Mouse (Mus musculus) retina, postnatal 7 days (tissue): ENCODE results near the gene Vsx1.
A peak's percentile ranks its signal among the peaks of the same experiment; 100 is the strongest.

Experiments
- DNase-seq: peaks from one replicate; pipeline ENCODE4 v3.0.0-alpha.2; 2012; ENCODE audit warnings: low read depth, low spot score

Vsx1 gene

GRCm38 (mm10) chr2:150689223-150689800 lies at the start of gene Vsx1:
Gene Vsx1 (minus strand): TSS chr2:150689360.
- no peak for DNase-seq

- no peak for DNase-seq
These were observed 48.7 kb upstream of the Vsx1 start for GRCm38 (mm10) chr2:150737881-150738280.

DNA sequence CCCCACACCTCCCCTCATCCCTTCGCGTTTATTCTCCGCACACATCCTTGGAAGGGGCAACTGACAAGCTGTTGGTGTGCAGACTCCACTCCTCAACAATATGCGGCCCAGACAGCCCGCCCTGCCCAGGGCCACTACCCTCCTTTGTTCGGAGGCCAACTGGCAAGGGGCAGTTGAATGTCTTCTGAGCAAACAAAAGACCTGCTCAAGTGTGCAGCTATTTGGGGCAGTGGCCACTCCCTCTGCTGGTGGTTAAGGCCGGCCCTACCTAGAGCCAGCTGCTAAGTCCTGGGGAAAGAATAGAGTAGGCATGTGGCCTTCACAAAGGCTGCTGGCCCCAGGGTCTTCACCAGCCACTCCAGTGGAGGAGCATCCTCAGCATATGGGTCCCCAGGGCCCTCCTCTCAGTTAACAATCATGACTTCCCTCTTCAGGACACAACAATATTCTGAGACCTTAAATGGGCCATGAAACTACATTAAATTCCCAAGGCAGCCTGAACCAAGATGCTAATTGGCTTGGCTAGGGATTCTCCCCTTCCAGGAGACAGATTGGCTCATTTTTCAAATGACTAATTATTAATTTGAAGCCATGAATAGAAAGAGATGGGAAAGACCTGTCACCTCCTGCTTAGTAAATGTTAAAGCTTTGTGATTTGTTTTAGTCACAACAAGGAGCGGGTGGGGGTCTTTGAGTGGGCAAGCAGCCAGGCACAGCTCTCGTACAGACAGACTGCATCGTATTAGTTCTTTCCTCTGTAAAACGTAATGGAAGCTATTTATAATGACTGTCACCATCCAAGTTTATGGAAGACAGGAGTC lies 46.8 kb upstream of the Vsx1 start:
- no peak for DNase-seq

DNA sequence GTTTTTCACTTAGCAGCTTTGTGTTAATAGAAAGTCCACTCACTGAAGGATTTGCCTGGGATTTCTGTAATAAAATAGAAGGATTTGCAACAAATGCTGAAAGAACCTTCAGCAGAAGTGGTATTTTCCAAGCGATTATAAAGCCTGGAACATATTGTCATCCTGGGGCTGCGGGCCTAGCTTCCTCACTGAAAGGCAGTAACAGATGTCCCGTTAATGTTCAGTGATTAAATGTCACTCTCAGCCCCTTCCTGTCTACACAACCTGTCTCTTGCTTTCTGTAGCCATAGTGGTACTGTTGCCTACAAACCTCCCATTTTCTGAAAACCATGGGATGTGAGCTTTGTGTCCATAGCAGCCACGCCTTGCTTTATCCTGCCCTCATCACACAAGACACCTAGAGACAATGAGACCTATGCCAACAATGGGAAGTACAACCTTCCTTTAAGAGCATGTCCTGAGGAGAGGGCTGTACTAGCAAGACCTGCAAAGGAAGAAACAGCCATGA lies 23.1 kb upstream of the Vsx1 start:
- DNase-seq: no peak

DNA sequence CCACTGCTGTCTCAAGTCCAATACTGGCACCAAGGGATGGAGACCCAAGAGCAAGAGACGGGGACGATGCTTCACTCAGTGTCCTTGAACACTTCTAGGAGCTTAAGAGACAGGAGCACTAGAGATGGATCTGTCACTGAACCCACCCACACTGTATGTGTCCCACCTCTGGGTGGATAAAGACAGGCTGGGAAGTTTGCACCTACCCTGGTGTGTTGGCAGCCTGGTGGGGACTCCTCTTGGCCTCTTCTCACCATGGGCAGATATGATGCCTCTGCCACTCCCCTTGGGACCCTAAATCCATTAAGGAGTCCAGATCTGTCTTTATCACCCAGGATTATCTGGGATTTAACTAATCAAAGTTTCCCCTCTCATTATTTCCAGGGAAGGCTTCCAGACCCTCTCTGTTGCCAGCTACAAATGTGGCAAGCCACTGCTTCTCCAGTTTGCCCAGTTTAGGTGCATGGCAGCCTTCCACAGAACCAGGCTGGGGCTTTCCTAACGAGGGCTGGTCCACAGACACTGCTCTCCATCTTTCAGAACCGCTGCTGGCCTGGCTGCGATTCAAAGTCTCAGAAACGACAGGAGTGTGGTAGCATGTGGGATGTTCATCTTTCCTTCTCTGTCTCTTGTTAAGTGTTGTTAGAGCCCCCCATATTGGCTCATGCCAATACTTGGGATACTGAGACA lies 2.5 kb upstream of the Vsx1 start:
- DNase-seq: no peak

- no peak for DNase-seq
These were observed 1.1 kb upstream of the Vsx1 start for GRCm38 (mm10) chr2:150690216-150690615.

DNA sequence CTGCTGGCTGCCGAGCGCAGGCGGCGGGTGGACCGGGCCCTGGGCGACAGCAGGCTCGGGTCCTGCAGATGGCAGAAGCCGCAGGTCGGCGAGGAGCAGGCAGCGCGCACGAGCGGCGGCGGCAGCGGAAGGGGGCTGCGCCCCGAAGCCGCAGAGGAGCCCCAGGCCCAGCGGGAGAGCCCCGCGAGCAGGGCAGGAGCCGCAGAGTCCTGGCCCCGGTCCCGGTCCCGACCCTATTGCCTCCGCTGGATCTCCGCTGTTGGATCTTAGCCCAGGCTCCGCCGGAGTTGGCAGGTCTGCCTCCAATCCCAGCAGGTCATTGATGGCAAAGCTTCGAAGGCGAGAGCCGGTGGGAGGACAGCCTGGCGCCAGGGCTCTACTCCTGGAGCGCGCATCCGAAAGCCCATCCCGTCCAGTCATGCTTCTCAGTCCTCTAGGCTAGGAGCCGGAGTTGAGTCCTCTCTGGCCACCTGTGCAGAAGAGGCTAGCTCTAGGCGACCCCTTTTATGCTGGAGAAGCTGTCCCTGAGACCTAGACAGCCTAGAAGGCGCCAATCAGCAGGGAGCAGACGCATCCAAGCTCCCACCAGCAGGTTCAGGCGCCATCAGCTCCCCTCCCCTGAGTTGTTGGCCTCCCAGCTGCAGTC lies 496 bp downstream of the Vsx1 start:
- DNase-seq: no peak

DNA sequence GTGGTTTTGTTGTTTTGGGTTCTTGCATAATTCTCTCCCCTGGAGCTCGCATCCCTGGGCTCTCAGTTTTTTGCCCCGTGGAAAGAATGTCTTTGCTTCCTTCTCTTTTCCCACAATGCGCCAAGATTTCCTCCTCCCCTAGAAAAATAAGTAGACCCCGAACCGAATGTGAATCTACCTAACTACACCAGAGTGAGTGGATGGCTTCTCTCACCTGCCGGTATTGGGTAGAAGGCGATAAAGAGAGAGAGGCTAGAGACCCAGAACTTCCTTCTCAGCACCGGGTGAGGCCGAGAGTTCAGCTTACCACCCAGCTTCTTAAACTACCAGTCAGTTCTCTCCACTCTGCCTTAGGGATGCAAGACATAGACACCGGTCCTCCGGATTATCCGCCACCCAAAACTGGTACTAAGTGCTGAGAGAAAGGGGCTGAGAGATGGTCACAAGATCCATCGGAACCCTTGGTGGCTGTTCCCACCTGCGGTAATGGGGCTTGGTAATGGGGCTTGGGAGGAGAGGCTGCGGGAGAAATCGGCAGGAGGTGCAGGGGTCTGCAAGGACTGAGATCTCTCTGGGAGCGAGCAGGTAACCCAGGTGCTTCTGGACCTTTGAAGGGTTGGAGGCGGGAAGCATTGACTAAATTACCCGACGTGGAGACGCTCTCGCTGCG lies 1.2 kb downstream of the Vsx1 start:
- no peak for DNase-seq

DNA sequence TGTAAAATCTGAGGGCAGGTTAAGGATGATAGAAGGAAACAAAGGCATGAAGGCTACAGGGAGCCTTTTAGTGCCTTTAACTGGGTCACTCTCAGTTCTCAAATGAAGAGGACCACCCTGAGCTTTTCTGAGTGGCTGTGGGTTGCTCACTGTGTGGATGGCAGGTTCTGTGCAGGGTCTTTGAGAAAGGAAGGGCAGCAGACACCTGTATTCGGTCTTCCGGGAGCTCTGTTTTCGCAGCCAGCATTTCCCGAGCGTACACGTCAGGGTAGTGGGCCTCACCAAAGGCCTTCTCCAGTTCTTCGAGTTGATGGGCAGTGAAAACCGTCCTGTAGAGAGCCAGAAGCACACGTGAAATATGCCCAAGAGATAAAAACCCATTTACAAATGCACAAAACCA lies 3.8 kb downstream of the Vsx1 start:
- DNase-seq: no peak

DNA sequence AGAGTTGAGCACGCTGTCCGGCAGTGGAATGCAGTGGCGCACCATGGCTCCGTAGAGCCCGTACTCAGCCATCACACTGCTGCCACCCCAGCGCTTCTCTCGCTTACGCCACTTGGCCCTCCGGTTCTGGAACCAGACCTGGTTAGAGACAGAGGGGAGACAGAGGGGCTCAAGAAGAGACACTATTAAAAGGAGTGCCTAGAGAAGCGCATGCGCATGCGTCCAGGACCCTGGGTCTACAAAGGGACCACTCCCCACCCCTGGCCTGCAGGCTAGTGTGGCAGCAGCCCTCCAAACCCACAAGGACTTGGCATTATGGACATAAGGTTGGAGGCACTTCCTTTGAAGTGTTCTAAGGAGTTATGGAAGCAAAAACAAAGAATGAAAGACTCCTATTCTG lies 4.7 kb downstream of the Vsx1 start:
- no peak for DNase-seq

GRCm38 (mm10) chr2:150681581-150681980 lies 7.6 kb downstream of the Vsx1 start:
- DNase-seq: no peak

DNA sequence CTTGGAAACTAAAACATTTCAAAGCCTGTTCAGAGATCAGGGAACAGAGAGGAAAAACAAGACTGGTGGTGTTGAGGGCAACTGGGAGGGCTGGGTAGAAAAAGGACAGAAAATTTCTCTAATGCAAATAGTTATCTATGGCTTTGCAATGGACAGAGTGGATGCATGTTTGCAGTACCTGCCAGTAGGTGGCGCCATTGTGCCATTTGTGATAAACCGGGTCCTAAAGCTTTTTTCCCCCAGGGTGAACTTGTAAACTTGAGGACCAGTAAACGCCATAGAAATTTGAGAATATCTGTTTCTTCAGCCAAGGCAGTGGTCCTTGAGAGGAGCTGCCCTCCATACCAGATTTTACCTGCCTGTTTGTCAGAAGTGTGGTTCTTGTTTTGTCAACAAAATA lies 10.8 kb downstream of the Vsx1 start:
- DNase-seq: peak; percentile 68

- DNase-seq: no peak
These were observed 13.6 kb downstream of the Vsx1 start for GRCm38 (mm10) chr2:150675525-150675924.

DNA sequence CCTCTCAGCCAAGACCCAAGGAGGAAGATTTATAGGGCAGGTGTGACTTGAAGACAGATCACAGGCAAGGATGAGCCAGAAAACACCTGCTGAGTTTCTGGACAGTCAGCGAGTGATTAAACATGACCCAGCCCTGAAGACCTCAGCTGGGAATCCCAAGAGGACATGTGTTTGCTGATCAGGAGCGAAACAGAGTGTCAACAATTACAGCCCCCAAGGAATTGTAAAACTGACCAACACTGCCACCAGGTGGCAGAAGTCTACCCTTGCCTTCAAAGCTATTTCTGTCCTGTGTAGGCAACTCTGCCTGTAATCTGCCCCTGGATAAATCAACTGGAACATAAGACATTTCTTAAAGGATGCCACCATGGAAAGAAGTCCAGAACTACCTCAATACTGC lies 14.3 kb downstream of the Vsx1 start:
- peak; percentile 69 for DNase-seq

GRCm38 (mm10) chr2:150673929-150674328 lies 15.2 kb downstream of the Vsx1 start:
- DNase-seq: no peak

- no peak for DNase-seq
These were observed 17.4 kb downstream of the Vsx1 start for GRCm38 (mm10) chr2:150671609-150672290.

DNA sequence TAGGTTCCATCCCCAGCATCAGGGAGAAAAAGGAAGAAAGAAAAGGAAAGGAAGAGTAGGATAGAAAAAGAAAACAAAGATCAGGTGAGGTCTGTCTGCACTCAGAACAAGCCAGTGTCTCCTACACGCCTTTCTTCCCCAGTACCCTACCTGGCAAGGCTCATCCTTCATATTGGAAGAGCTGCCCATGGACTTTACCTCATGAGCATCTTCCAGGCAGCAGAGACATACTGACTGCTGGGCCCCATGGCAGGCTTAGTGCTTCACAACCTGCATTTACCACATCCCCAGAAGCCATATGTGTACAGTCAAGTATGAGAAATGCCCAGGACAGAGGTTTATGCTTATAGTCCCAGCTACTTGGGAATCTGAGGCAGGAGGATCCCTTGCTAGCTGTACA lies 18.2 kb downstream of the Vsx1 start:
- DNase-seq: no peak

GRCm38 (mm10) chr2:150669454-150670045 lies 19.6 kb downstream of the Vsx1 start:
- no peak for DNase-seq

DNA sequence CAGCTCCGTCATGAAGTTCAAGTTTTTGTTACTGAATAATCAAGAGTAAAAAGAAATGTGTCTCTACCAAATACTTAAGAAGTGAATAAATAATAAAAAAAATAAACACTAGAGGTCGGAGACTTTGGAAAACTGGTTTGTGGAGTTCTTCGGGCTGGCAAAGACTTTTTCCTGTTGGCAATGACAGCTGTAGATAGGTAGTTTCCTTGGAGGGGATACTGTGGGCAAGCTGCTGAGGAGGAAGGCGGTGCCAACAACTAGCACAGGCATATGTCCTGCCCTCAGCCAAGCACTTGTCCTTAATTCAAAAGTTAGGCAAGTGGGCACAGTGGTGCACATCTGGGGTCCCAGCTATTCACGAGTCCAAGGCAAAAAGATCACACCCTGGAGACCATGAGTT lies 20.2 kb downstream of the Vsx1 start:
- no peak for DNase-seq
